Mouse (Mus musculus): ENCODE data around the gene Ints3.

- TF ChIP-seq EP300 (IDR thresholded peaks at IDR 0.05; ENCODE audit: low read depth in 1 of 2, low read length in 2 of 2), result no peak
- no peak for TF ChIP-seq HCFC1 (IDR thresholded peaks at IDR 0.05; ENCODE audit: low read depth, low read length)
- TF ChIP-seq CTCF (IDR thresholded peaks at IDR 0.05 in 2 of 3, conservative IDR thresholded peaks at IDR 0.05 in 1 of 3; ENCODE audit: control insufficient read depth in 1 of 3, insufficient read depth in 1 of 3, low read depth in 2 of 3, low read length in 3 of 3, poor library complexity in 1 of 3, severe bottlenecking in 1 of 3), result no peak
These were observed 45.9 kb downstream of the Ints3 start for GRCm38 (mm10) chr3:90387483-90387882.

All from MEL (cell line).